Mouse (Mus musculus): ENCODE results near the gene Extl1. TPM values are rescaled to one million over a fixed set of nuclear protein-coding genes. Genes with fewer than 3 reads are reported as not detected.

Gene Extl1
- polyA plus RNA-seq, 1 experiment, result 0.13 TPM

GRCm38 (mm10) chr4:134349829-134350228 lies 33.8 kb downstream of the Extl1 start:
- Histone ChIP-seq H3K79me2 (ENCODE audit: control insufficient read depth, insufficient read depth) (no peaks in the 10 kb centered on the region), H3K36me3 (ENCODE audit: control insufficient read depth, insufficient read depth) (no peaks in the 10 kb centered on the region), H3ac (ENCODE audit: control insufficient read depth, insufficient read length, low read depth) (no peak overlapping the region), H3K27me3 (ENCODE audit: control insufficient read depth, insufficient read depth, insufficient read length) (peaks cover 34% of the 10 kb centered on the region), H3K79me3 (ENCODE audit: low read depth) (no peaks in the 10 kb centered on the region), H3K4me3 (ENCODE audit: insufficient read depth, poor library complexity, severe bottlenecking) (no peak overlapping the region)
- TF ChIP-seq USF1 (IDR thresholded peaks at IDR 0.05; ENCODE audit: low read depth), result no peak
- TF ChIP-seq CTCF (IDR thresholded peaks at IDR 0.05; ENCODE audit: control insufficient read depth, insufficient read depth, insufficient read length), result no peak
- no peak for TF ChIP-seq MYOG (IDR thresholded peaks at IDR 0.05; ENCODE audit: control insufficient read depth, extremely low read depth, insufficient read length)
- no peak for TF ChIP-seq CEBPB (IDR thresholded peaks at IDR 0.05; ENCODE audit: low read depth)
- no peak for TF ChIP-seq FOSL1 (IDR thresholded peaks at IDR 0.05; ENCODE audit: insufficient read depth, low read length, poor library complexity, severe bottlenecking)
- TF ChIP-seq MAX (IDR thresholded peaks at IDR 0.05), result no peak
- no peak for TF ChIP-seq MYOD1 (IDR thresholded peaks at IDR 0.05; ENCODE audit: control insufficient read depth, insufficient read length, low read depth)

GRCm38 (mm10) chr4:134348545-134348944 lies 35.1 kb downstream of the Extl1 start:
- TF ChIP-seq FOSL1 (IDR thresholded peaks at IDR 0.05; ENCODE audit: insufficient read depth, low read length, poor library complexity, severe bottlenecking), result no peak
- Histone ChIP-seq H3K79me3 (ENCODE audit: low read depth) (no peaks in the 10 kb centered on the region), H3K79me2 (ENCODE audit: control insufficient read depth, insufficient read depth) (no peaks in the 10 kb centered on the region), H3K27me3 (ENCODE audit: control insufficient read depth, insufficient read depth, insufficient read length) (peaks cover 40% of the 10 kb centered on the region), H3K36me3 (ENCODE audit: control insufficient read depth, insufficient read depth) (no peaks in the 10 kb centered on the region), H3K4me3 (ENCODE audit: insufficient read depth, poor library complexity, severe bottlenecking) (no peak overlapping the region), H3ac (ENCODE audit: control insufficient read depth, insufficient read length, low read depth) (no peak overlapping the region)

- no peaks in the 10 kb centered on the region for H3K79me2 ChIP-seq (ENCODE audit: control insufficient read depth, insufficient read depth)
- H3ac ChIP-seq (ENCODE audit: control insufficient read depth, insufficient read length, low read depth), result no peak overlapping the region
- peaks cover 45% of the 10 kb centered on the region for H3K27me3 ChIP-seq (ENCODE audit: control insufficient read depth, insufficient read depth, insufficient read length)
- TF ChIP-seq USF1 (IDR thresholded peaks at IDR 0.05; ENCODE audit: low read depth), result no peak
- no peak for TF ChIP-seq MYOG (IDR thresholded peaks at IDR 0.05; ENCODE audit: control insufficient read depth, extremely low read depth, insufficient read length)
- no peak for TF ChIP-seq CTCF (IDR thresholded peaks at IDR 0.05; ENCODE audit: control insufficient read depth, insufficient read depth, insufficient read length)
- no peak for TF ChIP-seq MAX (IDR thresholded peaks at IDR 0.05)
- no peak for TF ChIP-seq CEBPB (IDR thresholded peaks at IDR 0.05; ENCODE audit: low read depth)
- no peak for TF ChIP-seq MYOD1 (IDR thresholded peaks at IDR 0.05; ENCODE audit: control insufficient read depth, insufficient read length, low read depth)
- no peak for TF ChIP-seq FOSL1 (IDR thresholded peaks at IDR 0.05; ENCODE audit: insufficient read depth, low read length, poor library complexity, severe bottlenecking)
- no peaks in the 10 kb centered on the region for H3K36me3 ChIP-seq (ENCODE audit: control insufficient read depth, insufficient read depth)
- no peak overlapping the region for H3K4me3 ChIP-seq (ENCODE audit: insufficient read depth, poor library complexity, severe bottlenecking)
- H3K79me3 ChIP-seq (ENCODE audit: low read depth), result no peaks in the 10 kb centered on the region
Measured at GRCm38 (mm10) chr4:134348078-134348477, 35.6 kb downstream of the Extl1 start.

GRCm38 (mm10) chr4:134345802-134346201 lies 37.8 kb downstream of the Extl1 start:
- Histone ChIP-seq H3K79me3 (ENCODE audit: low read depth) (no peaks in the 10 kb centered on the region), H3K4me3 (ENCODE audit: insufficient read depth, poor library complexity, severe bottlenecking) (no peak overlapping the region), H3K36me3 (ENCODE audit: control insufficient read depth, insufficient read depth) (no peaks in the 10 kb centered on the region), H3K27me3 (ENCODE audit: control insufficient read depth, insufficient read depth, insufficient read length) (peaks cover 58% of the 10 kb centered on the region), H3K79me2 (ENCODE audit: control insufficient read depth, insufficient read depth) (no peaks in the 10 kb centered on the region), H3ac (ENCODE audit: control insufficient read depth, insufficient read length, low read depth) (no peak overlapping the region)
- TF ChIP-seq CTCF (IDR thresholded peaks at IDR 0.05; ENCODE audit: control insufficient read depth, insufficient read depth, insufficient read length) (no peak), MAX (IDR thresholded peaks at IDR 0.05) (no peak), MYOG (IDR thresholded peaks at IDR 0.05; ENCODE audit: control insufficient read depth, extremely low read depth, insufficient read length) (no peak), FOSL1 (IDR thresholded peaks at IDR 0.05; ENCODE audit: insufficient read depth, low read length, poor library complexity, severe bottlenecking) (no peak), MYOD1 (IDR thresholded peaks at IDR 0.05; ENCODE audit: control insufficient read depth, insufficient read length, low read depth) (no peak), USF1 (IDR thresholded peaks at IDR 0.05; ENCODE audit: low read depth) (no peak), CEBPB (IDR thresholded peaks at IDR 0.05; ENCODE audit: low read depth) (no peak)

- Histone ChIP-seq H3ac (ENCODE audit: control insufficient read depth, insufficient read length, low read depth) (no peak overlapping the region), H3K79me3 (ENCODE audit: low read depth) (no peaks in the 10 kb centered on the region), H3K79me2 (ENCODE audit: control insufficient read depth, insufficient read depth) (no peaks in the 10 kb centered on the region), H3K27me3 (ENCODE audit: control insufficient read depth, insufficient read depth, insufficient read length) (peaks cover 58% of the 10 kb centered on the region), H3K4me3 (ENCODE audit: insufficient read depth, poor library complexity, severe bottlenecking) (no peak overlapping the region), H3K36me3 (ENCODE audit: control insufficient read depth, insufficient read depth) (no peaks in the 10 kb centered on the region)
- TF ChIP-seq CEBPB (IDR thresholded peaks at IDR 0.05; ENCODE audit: low read depth) (no peak), USF1 (IDR thresholded peaks at IDR 0.05; ENCODE audit: low read depth) (no peak), FOSL1 (IDR thresholded peaks at IDR 0.05; ENCODE audit: insufficient read depth, low read length, poor library complexity, severe bottlenecking) (no peak), MYOD1 (IDR thresholded peaks at IDR 0.05; ENCODE audit: control insufficient read depth, insufficient read length, low read depth) (no peak)
Measured at GRCm38 (mm10) chr4:134344620-134345019, 39.0 kb downstream of the Extl1 start.

GRCm38 (mm10) chr4:134343071-134344031 lies 40.3 kb downstream of the Extl1 start, which contains the start of gene Slc30a2:
Slc30a2 (plus strand) TSS chr4:134343181.
- H3K27me3 ChIP-seq (ENCODE audit: control insufficient read depth, insufficient read depth, insufficient read length), result peaks cover 49% of the 10 kb centered on the region

More at GRCm38 (mm10) chr4:134343071-134344031, 40.3 kb downstream of the Extl1 start, which contains the start of gene Slc30a2:
- H3ac ChIP-seq (ENCODE audit: control insufficient read depth, insufficient read length, low read depth), result no peak within 1 kb of the TSS
- no peaks in the 10 kb centered on the region for H3K79me2 ChIP-seq (ENCODE audit: control insufficient read depth, insufficient read depth)
- no peak within 1 kb of the TSS for H3K4me3 ChIP-seq (ENCODE audit: insufficient read depth, poor library complexity, severe bottlenecking)
- no peaks in the 10 kb centered on the region for H3K36me3 ChIP-seq (ENCODE audit: control insufficient read depth, insufficient read depth)
- no peak for TF ChIP-seq MYOD1 (IDR thresholded peaks at IDR 0.05; ENCODE audit: control insufficient read depth, insufficient read length, low read depth)
- TF ChIP-seq CEBPB (IDR thresholded peaks at IDR 0.05; ENCODE audit: low read depth), result no peak
- TF ChIP-seq MAX (IDR thresholded peaks at IDR 0.05), result no peak
- no peak for TF ChIP-seq MYOG (IDR thresholded peaks at IDR 0.05; ENCODE audit: control insufficient read depth, extremely low read depth, insufficient read length)
- TF ChIP-seq FOSL1 (IDR thresholded peaks at IDR 0.05; ENCODE audit: insufficient read depth, low read length, poor library complexity, severe bottlenecking), result no peak
- TF ChIP-seq CTCF (IDR thresholded peaks at IDR 0.05; ENCODE audit: control insufficient read depth, insufficient read depth, insufficient read length), result no peak
- no peak for TF ChIP-seq USF1 (IDR thresholded peaks at IDR 0.05; ENCODE audit: low read depth)
- H3K79me3 ChIP-seq (ENCODE audit: low read depth), result no peaks in the 10 kb centered on the region

All from C2C12 (cell line).